Mouse (Mus musculus) bone marrow, adult 2 months (tissue): Measurements from ENCODE around the gene Flrt2. TPM values are rescaled to one million over a fixed set of nuclear protein-coding genes. Genes with fewer than 3 reads are reported as not detected.

ENCODE experiments used
- H3K27ac ChIP-seq: fragments of 200-500 bp; 2 replicates; pipeline ENCODE4 v1.5.1; 2012; ENCODE audit warnings: low read depth, mild to moderate bottlenecking, control low read depth, inconsistent platforms, low read length; ENCODE audit not compliant: control insufficient read depth, poor library complexity, insufficient read depth
- H3K4me1 ChIP-seq: fragments of 200-500 bp; 2 replicates; pipeline ENCODE4 v1.6.1; 2011; ENCODE audit warnings: low read length; ENCODE audit not compliant: control insufficient read depth, insufficient read depth
- H3K4me3 ChIP-seq: fragments of 200-500 bp; replicated peaks from 2 replicates; pipeline ENCODE3; 2011; ENCODE audit warnings: mild to moderate bottlenecking, low read depth, low read length, control low read depth; ENCODE audit not compliant: control insufficient read depth
- CTCF ChIP-seq: fragments of 200-500 bp; IDR thresholded peaks from 2 replicates; pipeline ENCODE4 v1.5.1; 2011; ENCODE audit warnings: low read length, control low read depth; ENCODE audit not compliant: control insufficient read depth, insufficient read depth
- POLR2A ChIP-seq: fragments of 200-500 bp; IDR thresholded peaks from 2 replicates; pipeline ENCODE4 v1.6.1; 2011; ENCODE audit warnings: low read depth, mild to moderate bottlenecking, control low read depth, low read length, borderline replicate concordance; ENCODE audit not compliant: control insufficient read depth
- WGBS: fragments of 180-500 bp; shearing (Covaris S2); methylation state at CpG from one replicate; pipeline ENCODE4 v1.1.7; 2018; 5-methylcytosine and 5-hydroxymethylcytosine counted together
- polyA plus RNA-seq: library from polyadenylated mRNA; stranded (reverse); fragments of >200 nt; gene quantifications from 2 replicates; pipeline ENCODE4 v1.2.4, GENCODE M21; 2011; ENCODE audit warnings: low replicate concordance; ENCODE audit not compliant: missing spikeins, insufficient read depth, insufficient read length

Gene Flrt2
- polyA plus RNA-seq, 1 experiment, result 1.6 TPM

- no peak overlapping the region for H3K27ac ChIP-seq
- WGBS, result 5% methylated on average over 13 of the region's 13 CpGs
- H3K4me1 ChIP-seq, result no peaks in the 10 kb centered on the region
- no peak for TF ChIP-seq POLR2A
- TF ChIP-seq CTCF, result no peak
- no peak overlapping the region for H3K4me3 ChIP-seq
Observed at GRCm38 (mm10) chr12:95692948-95693650, 1.1 kb downstream of the Flrt2 start.

DNA sequence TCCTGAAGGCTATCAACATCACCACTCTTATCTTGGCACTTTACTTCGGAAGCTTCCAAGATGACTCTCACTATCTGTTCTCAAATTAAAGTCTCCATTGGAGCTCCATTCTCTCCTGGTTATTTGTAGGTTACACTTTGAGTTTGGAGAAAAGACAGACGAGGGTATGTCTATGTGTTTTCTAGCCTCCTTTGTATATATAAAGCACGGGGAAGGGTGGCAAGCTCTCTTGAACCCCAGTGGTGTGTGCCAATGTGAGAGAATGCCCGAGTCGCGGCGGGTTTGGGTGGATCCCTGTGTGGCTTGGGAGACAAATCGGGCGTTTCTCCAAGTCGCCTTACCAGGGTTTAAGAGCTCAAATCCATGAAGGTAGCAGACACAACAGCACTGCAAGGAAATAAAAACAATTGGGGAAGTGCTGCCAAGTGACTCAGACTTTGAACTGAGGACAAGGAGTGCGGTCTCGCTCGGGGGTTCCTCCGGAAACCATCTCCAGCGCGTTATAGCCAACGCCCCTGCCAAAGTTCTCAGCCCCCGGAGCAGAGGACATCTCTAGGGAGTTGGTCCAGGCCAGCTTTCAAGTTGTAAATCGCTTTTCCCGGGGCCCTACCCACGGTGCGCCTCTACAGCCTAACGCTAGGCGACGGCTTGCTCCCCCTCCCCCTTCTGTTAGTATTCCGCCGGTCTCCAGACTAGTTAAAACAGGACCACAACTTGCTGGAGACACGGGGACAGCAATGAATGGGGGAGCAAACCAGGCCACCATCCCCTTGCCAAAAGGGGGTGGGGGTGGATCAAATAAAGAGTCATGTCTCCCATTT is 1.8 kb downstream of the Flrt2 start:
- TF ChIP-seq CTCF, result no peak
- TF ChIP-seq POLR2A, result no peak
- no peak overlapping the region for H3K27ac ChIP-seq
- H3K4me1 ChIP-seq, result no peaks in the 10 kb centered on the region
- 1% methylated on average over 28 of the region's 28 CpGs for WGBS
- no peak overlapping the region for H3K4me3 ChIP-seq

GRCm38 (mm10) chr12:95694507-95694906 is 2.5 kb downstream of the Flrt2 start:
- H3K4me3 ChIP-seq, result no peak overlapping the region
- no peaks in the 10 kb centered on the region for H3K4me1 ChIP-seq
- TF ChIP-seq POLR2A (no peak), CTCF (no peak)
- H3K27ac ChIP-seq, result no peak overlapping the region
- 3% methylated on average over 8 of the region's 8 CpGs for WGBS

DNA sequence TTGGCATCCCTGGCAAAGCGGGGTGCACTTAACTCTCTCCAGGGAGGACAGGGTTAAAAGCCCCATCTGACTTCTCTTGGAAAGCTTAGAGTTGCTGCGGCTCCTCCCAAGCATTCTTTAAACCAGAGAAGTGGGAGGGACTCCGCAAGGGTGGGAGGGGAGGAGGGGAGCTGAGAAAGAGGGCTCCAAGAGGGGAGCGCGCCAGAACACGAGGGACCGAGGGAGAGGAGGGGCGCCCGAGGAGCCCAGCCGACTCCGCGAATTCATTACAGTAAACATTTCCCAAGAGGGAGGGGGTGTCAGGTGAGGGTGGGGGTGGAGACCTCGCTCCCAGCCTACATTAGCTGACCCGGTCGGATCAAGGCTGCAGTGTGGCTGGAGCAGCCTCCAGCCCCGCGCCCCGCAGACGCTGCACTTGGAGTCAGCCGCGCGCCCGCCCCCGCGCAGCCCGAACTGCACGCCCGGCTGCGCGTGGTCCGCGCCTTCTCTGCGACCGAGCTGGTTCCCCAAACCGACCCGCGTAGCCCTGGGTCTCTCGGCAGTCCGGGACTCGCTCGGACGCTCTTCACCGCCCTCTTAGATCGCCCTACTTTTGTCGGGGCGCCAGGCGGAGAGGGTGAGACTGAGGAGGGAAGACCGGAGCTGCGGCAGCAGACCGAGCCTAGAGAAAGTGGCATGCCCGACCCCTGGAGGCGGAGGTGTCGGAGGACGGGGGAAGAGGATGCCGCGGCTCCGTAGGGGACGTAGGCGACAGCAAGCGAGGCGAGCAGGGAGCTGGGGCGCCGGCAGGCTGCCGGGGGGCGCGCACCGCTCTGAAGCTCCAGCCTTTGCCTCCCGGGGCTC is 3.2 kb downstream of the Flrt2 start:
- Histone ChIP-seq H3K4me1 (no peaks in the 10 kb centered on the region), H3K27ac (no peak overlapping the region; the same call in 1 of the 2 replicates), H3K4me3 (no peak overlapping the region)
- no peak for TF ChIP-seq CTCF
- TF ChIP-seq POLR2A, result no peak
- under 1% methylated on average over 68 of the region's 68 CpGs for WGBS

DNA sequence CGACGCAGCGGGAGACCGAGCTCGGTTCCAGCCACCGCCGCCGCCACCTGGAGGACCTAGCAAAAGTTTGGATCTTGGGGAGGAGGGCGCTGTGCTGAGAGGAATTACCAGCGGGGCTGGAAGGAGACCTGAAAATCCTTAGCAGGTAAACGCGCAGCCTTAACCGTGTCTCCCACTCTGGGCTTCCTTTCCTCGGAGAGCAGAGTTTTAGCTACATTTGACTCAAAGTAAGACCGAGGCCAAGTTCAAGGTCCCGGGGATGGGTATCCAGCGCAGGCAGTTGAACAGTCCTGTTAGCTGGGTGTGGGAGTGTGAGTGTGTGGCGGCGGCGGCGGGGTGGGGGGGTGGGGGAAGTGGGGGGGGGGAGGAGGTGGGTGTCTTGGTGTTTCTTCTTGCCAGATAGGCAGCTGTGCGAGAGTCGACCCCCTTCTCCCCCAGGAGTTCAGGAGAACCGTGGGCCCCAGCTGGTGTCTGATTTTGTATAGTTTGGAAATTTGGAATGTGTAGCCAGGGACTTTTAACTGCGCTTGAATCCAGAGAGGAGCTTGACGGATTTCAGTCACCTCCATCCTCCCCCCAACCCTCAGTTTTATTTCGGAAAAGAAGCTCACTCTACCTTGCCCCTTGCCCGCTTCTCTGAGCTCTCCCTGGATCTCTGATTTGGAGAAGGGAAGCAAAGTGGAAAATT is 4.0 kb downstream of the Flrt2 start:
- Histone ChIP-seq H3K27ac (no peak overlapping the region), H3K4me3 (no peak overlapping the region), H3K4me1 (no peaks in the 10 kb centered on the region)
- 7% methylated on average over 28 of the region's 28 CpGs for WGBS
- TF ChIP-seq CTCF (no peak), POLR2A (no peak)

DNA sequence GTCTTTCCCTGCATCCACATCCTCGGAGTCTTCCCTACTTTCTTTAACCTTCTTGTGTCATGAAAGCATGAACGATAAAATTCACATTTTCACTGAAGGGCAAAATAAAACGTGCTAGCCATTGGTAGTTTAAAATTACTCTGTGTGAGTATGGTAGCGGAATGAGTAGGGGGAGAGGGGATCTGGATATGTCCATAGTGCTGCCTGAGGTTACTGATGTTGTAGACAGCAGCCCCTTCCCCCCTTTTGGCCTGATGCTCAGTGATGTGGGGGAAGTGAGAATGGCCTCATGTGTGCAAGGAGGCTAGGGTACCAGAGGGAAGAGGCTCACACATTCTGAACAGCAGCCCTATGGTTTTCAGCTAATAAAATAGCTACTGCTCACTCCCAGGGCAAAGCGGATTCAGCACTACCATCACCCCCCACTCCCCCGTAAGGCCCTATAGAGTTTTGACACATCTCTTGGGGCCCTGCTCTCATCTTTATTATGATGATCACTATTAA is 4.5 kb downstream of the Flrt2 start:
- Histone ChIP-seq H3K4me3 (no peak overlapping the region), H3K27ac (no peak overlapping the region), H3K4me1 (no peaks in the 10 kb centered on the region)
- WGBS, result 34% methylated on average over 6 of the region's 6 CpGs
- TF ChIP-seq CTCF (no peak), POLR2A (no peak)

DNA sequence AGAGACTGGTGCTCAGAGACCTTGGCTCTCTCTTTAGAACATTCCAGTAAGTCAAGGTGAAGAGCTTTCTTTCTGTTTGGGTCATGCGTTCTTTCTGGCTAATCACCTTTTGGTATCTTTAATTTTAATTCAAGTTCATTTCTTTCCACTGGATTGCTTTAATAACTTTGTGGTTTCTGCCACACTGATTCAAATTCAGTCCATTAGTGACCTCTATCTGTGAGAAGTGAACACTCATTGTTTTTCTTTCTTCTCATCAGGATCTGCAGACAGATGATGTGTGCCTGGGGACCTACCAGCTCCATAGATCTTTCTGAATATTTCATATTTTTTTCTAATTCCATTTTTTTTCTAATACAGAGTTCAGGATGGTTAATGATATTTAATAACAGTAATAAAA is 6.5 kb downstream of the Flrt2 start:
- H3K4me3 ChIP-seq, result no peak overlapping the region

DNA sequence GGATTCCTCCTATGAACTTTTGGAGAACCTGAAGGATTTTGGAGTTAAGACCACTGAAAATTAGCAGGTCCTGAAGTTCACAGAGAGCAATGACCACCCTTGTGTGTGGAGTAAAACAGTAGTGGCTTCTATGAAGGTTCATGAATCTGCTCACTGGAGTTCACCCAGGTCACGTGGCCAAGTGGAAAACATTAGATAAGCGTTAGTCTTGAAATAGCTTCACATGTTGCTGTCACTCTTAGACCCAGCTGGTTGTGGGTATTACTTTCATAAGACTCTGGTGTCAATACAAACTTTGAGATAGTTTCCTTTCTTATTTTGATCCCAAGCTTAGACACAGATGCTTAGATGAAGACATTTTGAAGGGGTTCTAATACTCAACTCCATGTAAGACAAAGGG is 8.7 kb downstream of the Flrt2 start:
- H3K27ac ChIP-seq, result no peak overlapping the region
- 36% methylated on average over 2 of the region's 2 CpGs for WGBS
- no peak overlapping the region for H3K4me3 ChIP-seq
- H3K4me1 ChIP-seq, result no peaks in the 10 kb centered on the region
- TF ChIP-seq POLR2A (no peak), CTCF (no peak)

More for the DNA sequence above, 6.5 kb downstream of the Flrt2 start:
- 48% methylated on average over 1 of the region's 1 CpGs for WGBS
- no peak overlapping the region for H3K27ac ChIP-seq
- TF ChIP-seq POLR2A (no peak), CTCF (no peak)
- H3K4me1 ChIP-seq, result no peaks in the 10 kb centered on the region
